Mouse (Mus musculus) forebrain, embryonic 15.5 days (tissue): ENCODE data around the gene Sult1a1. TPM values are rescaled to one million over a fixed set of nuclear protein-coding genes. Genes with fewer than 3 reads are reported as not detected.
A peak's percentile ranks its signal among the peaks of the same experiment; 100 is the strongest.
"Not testable (repeated sequence)": the region's sequence is repeated elsewhere in the genome, so short reads cannot be mapped to it uniquely, and the experiment has no call there.

ENCODE experiments used
- ATAC-seq: fragments of 200-750 bp; cut with Nextera tagmentation; replicated peaks from 2 replicates; pipeline ENCODE4 v1.8.0; 2017; ENCODE audit warnings: mild to moderate bottlenecking, moderate TSS enrichment, moderate library complexity
- H3K27ac ChIP-seq: fragments of 300-500 bp; sonication (generic); replicated peaks from 2 replicates; pipeline ENCODE4 v1.5.1; 2015; ENCODE audit warnings: mild to moderate bottlenecking, inconsistent platforms
- H3K27me3 ChIP-seq: fragments of 300-500 bp; sonication (generic); 2 replicates; pipeline ENCODE4 v1.6.1; 2015; ENCODE audit warnings: inconsistent platforms
- H3K36me3 ChIP-seq: fragments of 300-500 bp; sonication (generic); 2 replicates; pipeline ENCODE4 v1.6.1; 2015; ENCODE audit warnings: mild to moderate bottlenecking, inconsistent platforms
- H3K4me1 ChIP-seq: fragments of 300-500 bp; sonication (generic); 2 replicates; pipeline ENCODE4 v1.6.1; 2015; ENCODE audit warnings: inconsistent platforms
- H3K4me2 ChIP-seq: fragments of 300-500 bp; sonication (generic); replicated peaks from 2 replicates; pipeline ENCODE4 v1.6.1; 2015; ENCODE audit warnings: mild to moderate bottlenecking, inconsistent platforms
- H3K4me3 ChIP-seq: fragments of 300-500 bp; sonication (generic); 2 replicates; pipeline ENCODE4 v1.5.1; 2015; ENCODE audit warnings: mild to moderate bottlenecking, inconsistent platforms
- H3K9ac ChIP-seq: fragments of 300-500 bp; sonication (generic); replicated peaks from 2 replicates; pipeline ENCODE4 v1.6.1; 2015; ENCODE audit warnings: mild to moderate bottlenecking, inconsistent platforms
- H3K9me3 ChIP-seq: fragments of 300-500 bp; sonication (generic); 2 replicates; pipeline ENCODE4 v1.6.1; 2016; ENCODE audit warnings: inconsistent platforms
- WGBS: fragments of 180-500 bp; shearing (Covaris S2); methylation state at CpG from one replicate; pipeline ENCODE4 v1.1.7; 2015; ENCODE audit warnings: mixed read lengths; 5-methylcytosine and 5-hydroxymethylcytosine counted together
- polyA plus RNA-seq: library from polyadenylated mRNA; unstranded; fragments of >200 nt; fragmentation: Nextera tagmentation; extraction: Ambion mirVana; gene quantifications from 2 replicates; pipeline ENCODE4 v1.2.1, GENCODE M21; 2015

Sult1a1 gene
- polyA plus RNA-seq, 1 experiment from 2014 or later = 2.8 TPM

DNA sequence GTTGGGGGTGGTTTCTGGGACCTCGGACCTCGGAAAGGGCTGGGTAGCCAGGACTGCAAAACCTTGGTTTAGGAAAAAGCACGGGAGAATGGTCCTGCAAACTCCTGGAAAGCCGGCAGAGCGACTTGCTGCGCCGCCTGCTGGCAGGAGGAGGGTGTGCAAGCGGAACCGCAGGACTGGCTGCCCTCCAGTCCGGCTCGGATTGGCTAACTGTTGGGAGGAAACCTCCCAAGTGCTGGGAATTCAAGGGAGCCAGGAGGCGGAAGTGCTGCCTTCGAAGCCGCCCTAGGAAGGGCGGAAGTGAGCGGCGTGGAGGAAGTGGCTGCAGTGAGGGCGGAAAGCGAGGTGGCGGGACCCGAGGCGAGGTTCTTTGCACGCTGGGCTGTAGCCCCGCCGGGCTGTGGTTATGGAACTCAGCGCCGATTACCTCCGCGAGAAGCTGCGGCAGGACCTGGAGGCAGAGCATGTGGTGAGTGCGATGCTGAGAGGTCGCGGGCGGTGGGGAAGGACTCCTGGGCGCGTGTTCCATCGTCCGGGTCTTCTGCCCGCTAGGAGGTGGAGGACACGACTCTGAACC is 19.5 kb upstream of the Sult1a1 start, which contains the start of gene Slx1b:
Gene Slx1b (minus strand): TSS at position 154 of the 577 bp plus-strand sequence.
- Histone ChIP-seq H3K9ac (peak within 1 kb of the TSS; percentile 93), H3K36me3 (peaks cover 38% of the 10 kb centered on the region), H3K9me3 (no peaks in the 10 kb centered on the region), H3K4me1 (peaks cover 30% of the 10 kb centered on the region), H3K27me3 (no peaks in the 10 kb centered on the region), H3K4me2 (peak within 1 kb of the TSS; percentile 81), H3K4me3 (peak within 1 kb of the TSS; percentile 95), H3K27ac (peak within 1 kb of the TSS; percentile 96)
- under 1% methylated on average over 40 of the region's 40 CpGs for WGBS
- ATAC-seq = peak; percentile 97

DNA sequence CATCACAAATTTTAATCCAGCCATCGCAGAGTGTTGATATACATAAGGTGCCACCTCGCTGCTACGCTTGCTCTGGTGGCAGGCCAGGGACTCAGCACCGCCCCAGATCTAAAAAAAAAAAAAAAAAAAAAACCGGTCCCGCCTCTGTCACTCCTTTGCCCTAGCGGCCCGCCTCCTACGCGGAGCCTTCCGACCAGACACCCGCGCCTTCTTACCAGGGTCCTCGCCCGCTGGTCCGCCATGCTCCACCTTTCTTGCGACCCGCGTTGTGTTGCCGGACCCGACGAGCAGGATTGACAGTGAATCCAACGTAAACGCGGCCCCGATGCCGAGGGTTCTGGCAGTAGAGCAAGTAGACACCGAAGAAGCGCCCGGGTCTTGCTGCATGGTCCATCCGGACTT is 19.0 kb upstream of the Sult1a1 start, which contains the start of gene Bola2:
Gene Bola2 (plus strand): TSS at position 192 of the 402 bp plus-strand sequence.
- peak within 1 kb of the TSS; percentile 95 for H3K4me3 ChIP-seq
- no peaks in the 10 kb centered on the region for H3K27me3 ChIP-seq
- under 1% methylated on average over 31 of the region's 31 CpGs for WGBS
- H3K36me3 ChIP-seq = peaks cover 35% of the 10 kb centered on the region
- peak within 1 kb of the TSS; percentile 93 for H3K9ac ChIP-seq
- no peaks in the 10 kb centered on the region for H3K9me3 ChIP-seq
- ATAC-seq = peak; percentile 50
- peak within 1 kb of the TSS; percentile 96 for H3K27ac ChIP-seq
- H3K4me1 ChIP-seq = peaks cover 30% of the 10 kb centered on the region
- H3K4me2 ChIP-seq = peak within 1 kb of the TSS; percentile 81

DNA sequence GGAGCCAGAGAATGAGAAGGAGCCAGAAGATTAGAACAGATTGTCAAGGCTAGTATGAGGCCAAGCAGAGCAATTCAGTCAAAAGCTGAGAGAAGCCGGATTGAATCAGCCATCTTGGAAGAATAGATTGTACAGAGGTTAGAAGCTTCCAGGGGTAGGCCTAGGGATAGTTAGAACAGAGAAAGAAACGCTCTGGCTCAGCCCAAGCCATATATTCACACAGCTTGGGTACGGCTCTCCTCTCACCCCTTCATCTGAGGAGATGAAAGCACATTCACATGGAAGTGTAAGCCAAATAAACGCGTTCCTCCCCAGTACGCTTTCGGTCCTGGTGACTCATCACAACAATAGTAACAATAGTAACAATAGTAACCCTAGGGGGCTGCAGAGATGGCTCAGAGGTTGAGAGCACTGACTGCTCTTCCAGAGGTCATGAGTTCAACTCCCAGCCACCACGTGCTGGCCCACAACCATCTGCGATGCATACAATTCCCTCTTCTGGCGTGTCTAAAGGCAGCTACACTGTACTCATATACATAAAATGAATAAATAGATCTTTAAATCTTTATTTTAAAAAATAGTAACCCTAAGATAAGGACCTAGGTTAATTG is 18.3 kb upstream of the Sult1a1 start:
- Histone ChIP-seq H3K36me3 (peaks cover 31% of the 10 kb centered on the region), H3K4me1 (peaks cover 30% of the 10 kb centered on the region), H3K4me2 (peak overlapping the region; percentile 81), H3K27ac (peak overlapping the region; percentile 96), H3K9ac (peak overlapping the region; percentile 93; the same call in 1 of the 2 replicates), H3K4me3 (peak overlapping the region; percentile 95), H3K27me3 (no peaks in the 10 kb centered on the region), H3K9me3 (no peaks in the 10 kb centered on the region)
- WGBS = 27% methylated on average over 10 of the region's 10 CpGs
- ATAC-seq = no peak

DNA sequence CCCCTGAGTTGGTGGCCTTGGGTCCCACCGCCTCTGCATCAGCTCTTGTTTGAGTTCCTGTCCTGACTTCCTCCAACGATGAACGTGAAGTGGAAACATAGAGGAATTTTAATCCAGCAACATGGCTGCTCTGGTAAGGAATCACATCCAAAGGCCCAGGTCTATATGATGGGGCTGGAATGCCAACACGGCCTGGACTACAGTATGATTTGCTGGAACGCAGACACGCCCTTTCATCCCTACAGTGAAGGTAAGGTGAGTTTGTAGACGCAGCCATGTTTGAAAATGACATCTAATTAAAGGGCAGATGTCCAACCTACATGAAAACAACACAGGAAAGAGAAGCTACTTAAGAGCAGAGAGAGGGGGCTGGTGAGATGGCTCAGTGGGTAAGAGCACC is 17.5 kb upstream of the Sult1a1 start:
- Histone ChIP-seq H3K9me3 (no peaks in the 10 kb centered on the region), H3K4me3 (no peak overlapping the region), H3K27me3 (no peaks in the 10 kb centered on the region), H3K4me1 (peaks cover 30% of the 10 kb centered on the region), H3K36me3 (peaks cover 24% of the 10 kb centered on the region), H3K27ac (no peak overlapping the region), H3K4me2 (peak overlapping the region; percentile 8; the same call in 1 of the 2 replicates), H3K9ac (no peak overlapping the region; the same call in 1 of the 2 replicates)
- 88% methylated on average over 7 of the region's 7 CpGs for WGBS
- ATAC-seq = no peak

DNA sequence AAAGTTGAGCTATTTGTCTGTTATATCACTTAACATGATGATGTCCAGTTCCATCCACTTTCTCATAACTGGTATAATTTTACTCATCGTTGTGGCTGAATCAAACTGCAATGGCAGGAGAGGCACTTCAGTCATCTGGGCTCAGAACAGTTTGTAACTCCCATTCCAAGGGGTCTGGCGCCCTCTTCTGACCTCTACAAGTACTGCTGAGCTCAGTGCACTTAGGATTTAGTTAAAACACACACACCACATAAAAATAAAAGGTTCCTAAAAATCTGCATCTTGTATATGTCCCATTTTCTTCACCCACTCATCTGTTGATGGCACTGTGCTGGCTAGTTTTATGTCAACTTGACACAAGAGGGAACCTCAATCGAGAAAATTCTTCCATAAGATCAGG is 17.0 kb upstream of the Sult1a1 start:
- Histone ChIP-seq H3K9ac (no peak overlapping the region; the same call in 1 of the 2 replicates), H3K27me3 (no peaks in the 10 kb centered on the region), H3K4me2 (peak overlapping the region; percentile 8; the same call in 1 of the 2 replicates), H3K27ac (no peak overlapping the region), H3K36me3 (peaks cover 22% of the 10 kb centered on the region), H3K4me3 (no peak overlapping the region), H3K9me3 (no peaks in the 10 kb centered on the region), H3K4me1 (peaks cover 30% of the 10 kb centered on the region)
- 36% methylated on average over 3 of the region's 3 CpGs for WGBS
- ATAC-seq = no peak

DNA sequence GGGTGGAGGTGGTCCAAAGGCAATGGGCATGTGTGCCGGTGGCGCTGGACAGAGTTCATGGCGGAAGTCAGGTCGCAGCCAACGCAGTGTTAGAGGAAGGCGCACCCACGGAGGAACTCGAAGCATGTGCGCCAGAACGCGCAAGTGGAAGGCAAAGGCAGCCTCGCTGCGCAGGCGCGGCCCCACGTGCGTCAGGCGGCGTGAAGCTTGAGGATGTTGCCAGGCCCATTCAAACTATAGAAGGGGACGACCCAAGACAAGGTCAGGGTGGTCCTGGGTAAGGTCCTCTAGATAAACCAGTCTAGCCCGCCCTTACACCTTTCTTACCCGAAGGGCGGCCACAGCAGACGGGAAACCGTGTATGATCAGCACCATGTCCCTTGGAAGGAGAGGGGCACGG is 16.2 kb upstream of the Sult1a1 start:
- Histone ChIP-seq H3K9me3 (no peaks in the 10 kb centered on the region), H3K4me2 (no peak overlapping the region), H3K9ac (no peak overlapping the region), H3K36me3 (peaks cover 22% of the 10 kb centered on the region), H3K4me3 (no peak overlapping the region), H3K27ac (no peak overlapping the region), H3K27me3 (no peaks in the 10 kb centered on the region), H3K4me1 (peaks cover 28% of the 10 kb centered on the region)
- no peak for ATAC-seq
- WGBS = 97% methylated on average over 26 of the region's 26 CpGs

DNA sequence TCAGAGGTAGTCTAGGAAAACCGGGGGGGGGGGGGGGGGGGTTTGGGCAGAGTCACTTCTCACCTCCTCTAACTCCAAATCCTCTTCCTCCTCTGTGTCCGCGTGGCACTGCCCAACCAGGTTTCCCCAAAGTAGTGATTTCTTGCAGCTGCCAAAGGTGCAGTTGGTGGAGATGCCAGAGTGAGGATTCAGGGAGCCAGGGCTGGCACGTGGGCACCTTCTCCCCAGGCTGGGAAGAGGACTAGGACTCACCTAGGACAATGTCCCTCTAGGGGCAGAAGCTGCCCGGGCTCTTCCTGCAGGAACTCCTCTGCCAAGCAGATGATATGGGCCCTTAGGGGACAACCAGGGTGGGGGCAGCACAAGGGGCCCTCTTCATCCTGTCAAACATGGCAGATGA is 15.4 kb upstream of the Sult1a1 start:
- Histone ChIP-seq H3K4me3 (no peak overlapping the region), H3K36me3 (peaks cover 22% of the 10 kb centered on the region), H3K27ac (no peak overlapping the region), H3K9me3 (no peaks in the 10 kb centered on the region), H3K9ac (no peak overlapping the region), H3K27me3 (no peaks in the 10 kb centered on the region), H3K4me1 (peaks cover 20% of the 10 kb centered on the region), H3K4me2 (no peak overlapping the region)
- 83% methylated on average over 5 of the region's 5 CpGs for WGBS
- no peak for ATAC-seq

DNA sequence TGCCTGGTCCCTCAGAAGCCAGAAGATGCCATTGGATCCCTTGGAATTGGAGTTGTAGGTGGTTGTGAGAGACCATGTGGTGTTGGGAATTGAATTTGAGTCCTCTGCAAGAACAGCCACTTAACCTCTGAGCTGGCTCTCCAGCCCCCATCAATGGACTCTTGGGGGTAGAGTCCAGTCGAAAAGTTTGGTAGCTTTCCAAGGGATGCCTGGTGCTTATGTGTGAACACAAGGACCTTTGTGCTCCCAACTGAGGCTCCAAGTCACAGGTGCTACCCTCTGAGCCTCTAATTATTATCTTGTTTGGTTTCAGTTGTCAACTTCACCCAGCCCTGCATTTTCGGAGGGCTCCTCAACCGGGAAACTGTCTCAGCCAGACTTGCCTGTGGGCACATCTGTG is 14.5 kb upstream of the Sult1a1 start:
- 89% methylated on average over 3 of the region's 3 CpGs for WGBS
- Histone ChIP-seq H3K27me3 (no peaks in the 10 kb centered on the region), H3K27ac (no peak overlapping the region), H3K36me3 (peaks cover 22% of the 10 kb centered on the region), H3K4me2 (no peak overlapping the region), H3K9ac (no peak overlapping the region), H3K4me1 (peaks cover 16% of the 10 kb centered on the region), H3K4me3 (no peak overlapping the region), H3K9me3 (no peaks in the 10 kb centered on the region)
- ATAC-seq = no peak

DNA sequence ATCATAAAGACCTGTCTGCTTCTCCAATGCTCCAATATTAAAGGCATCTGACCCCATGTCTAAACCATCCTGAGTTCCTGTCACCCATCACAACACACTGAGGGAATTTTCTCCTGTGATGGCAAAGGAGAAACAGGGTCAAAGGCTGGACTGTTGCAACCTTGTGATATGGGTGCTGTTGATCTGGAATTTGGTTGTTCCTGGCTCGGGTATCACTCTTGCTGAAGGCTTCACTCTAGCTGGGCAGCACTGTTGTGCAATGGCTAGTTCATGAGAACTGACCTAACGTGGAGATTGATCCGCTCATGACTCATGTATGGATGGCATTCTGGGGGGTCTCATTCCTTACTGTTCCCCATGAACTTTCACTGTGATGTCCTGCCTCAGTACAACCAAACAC is 12.8 kb upstream of the Sult1a1 start:
- no peak for ATAC-seq
- no peak overlapping the region for H3K27ac ChIP-seq
- no peak overlapping the region for H3K4me2 ChIP-seq
- WGBS = 87% methylated on average over 3 of the region's 3 CpGs
- H3K4me3 ChIP-seq = no peak overlapping the region
- H3K9ac ChIP-seq = no peak overlapping the region
- H3K36me3 ChIP-seq = peaks cover 22% of the 10 kb centered on the region
- H3K4me1 ChIP-seq = peaks cover 9% of the 10 kb centered on the region
- H3K9me3 ChIP-seq = no peaks in the 10 kb centered on the region
- no peaks in the 10 kb centered on the region for H3K27me3 ChIP-seq

DNA sequence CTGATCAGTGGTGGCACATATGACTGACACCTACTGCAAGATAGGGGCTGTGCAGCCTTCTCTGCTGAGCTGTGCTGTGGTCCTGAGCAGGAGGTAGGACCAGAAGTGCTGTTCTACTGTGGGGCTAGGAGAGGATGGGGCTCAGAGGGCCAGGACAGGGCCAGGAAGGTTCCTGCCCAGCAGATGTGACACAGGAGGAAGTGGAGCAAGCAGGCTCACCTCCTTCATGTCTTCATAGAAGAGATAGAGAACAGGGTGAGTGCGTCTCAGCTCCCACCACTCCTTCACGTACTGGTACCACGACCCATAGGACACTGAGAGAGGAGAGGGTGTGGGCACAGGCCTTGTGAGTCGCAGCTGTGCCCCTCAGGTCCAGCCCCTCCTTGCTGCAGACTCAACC is 11.9 kb upstream of the Sult1a1 start:
- H3K4me1 ChIP-seq, H3K9me3 ChIP-seq, H3K9ac ChIP-seq, H3K27ac ChIP-seq, ATAC-seq, H3K27me3 ChIP-seq, H3K4me3 ChIP-seq, H3K4me2 ChIP-seq: not testable (repeated sequence)
- H3K36me3 ChIP-seq = peaks cover 22% of the 10 kb centered on the region
- 80% methylated on average over 4 of the region's 4 CpGs for WGBS

DNA sequence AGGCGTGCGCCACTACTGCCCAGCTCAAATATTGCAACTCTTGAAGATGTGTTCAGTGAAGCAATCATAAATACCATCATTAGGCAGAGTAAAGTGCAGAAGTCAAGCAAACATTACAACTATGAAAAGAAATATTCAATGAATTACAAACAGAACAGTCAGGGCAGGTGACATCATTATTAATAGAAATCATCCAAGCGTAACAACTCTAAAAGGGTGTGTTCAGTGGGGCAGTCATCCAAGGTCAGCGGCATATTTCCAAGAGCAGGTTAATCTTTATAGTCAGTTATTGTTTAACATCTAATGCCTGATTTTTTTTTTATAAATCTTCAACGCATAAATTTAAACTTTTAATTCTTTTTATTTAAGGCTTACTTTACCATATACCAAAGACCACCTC is 5.0 kb upstream of the Sult1a1 start:
- Histone ChIP-seq H3K27ac (no peak overlapping the region), H3K9ac (no peak overlapping the region), H3K4me3 (no peak overlapping the region), H3K36me3 (no peaks in the 10 kb centered on the region), H3K4me2 (no peak overlapping the region), H3K4me1 (no peaks in the 10 kb centered on the region), H3K27me3 (no peaks in the 10 kb centered on the region), H3K9me3 (no peaks in the 10 kb centered on the region)
- WGBS = 92% methylated on average over 5 of the region's 5 CpGs
- ATAC-seq = no peak

DNA sequence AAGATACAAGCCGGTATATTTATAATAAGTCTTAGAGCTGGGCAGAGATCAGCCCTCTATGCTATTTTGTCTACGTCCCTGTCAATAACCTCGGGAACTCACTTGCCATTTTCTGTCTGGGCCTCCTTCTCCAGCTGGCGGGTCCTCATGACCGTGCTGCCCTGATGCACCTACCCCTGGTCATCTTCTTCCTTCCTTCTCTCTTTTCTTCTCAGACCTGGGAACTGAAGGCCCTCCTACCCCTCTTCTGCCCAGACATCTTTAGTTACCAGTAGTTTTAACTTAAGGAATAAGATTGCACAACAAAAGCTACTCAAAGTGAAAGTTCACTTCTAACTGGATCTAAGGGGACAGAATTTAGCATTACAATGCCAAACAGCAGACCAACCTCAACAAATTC is 3.5 kb upstream of the Sult1a1 start:
- WGBS = 90% methylated on average over 5 of the region's 5 CpGs
- Histone ChIP-seq H3K4me1 (no peaks in the 10 kb centered on the region), H3K27me3 (no peaks in the 10 kb centered on the region), H3K27ac (no peak overlapping the region), H3K4me3 (no peak overlapping the region), H3K9ac (no peak overlapping the region), H3K4me2 (no peak overlapping the region), H3K36me3 (no peaks in the 10 kb centered on the region; the same call in 1 of the 2 replicates), H3K9me3 (no peaks in the 10 kb centered on the region)
- ATAC-seq = no peak
